Mouse (Mus musculus) hindbrain, postnatal 0 days (tissue): ENCODE data around the gene Slc36a3. TPM values are rescaled to one million over a fixed set of nuclear protein-coding genes. Genes with fewer than 3 reads are reported as not detected.

Experiments
- ATAC-seq: fragments of 200-750 bp; cut with Nextera tagmentation; 2 replicates; pipeline ENCODE4 v1.8.0; 2017; ENCODE audit warnings: mild to moderate bottlenecking, moderate TSS enrichment, moderate library complexity
- DNase-seq: peaks from one replicate; pipeline ENCODE4 v3.0.0-alpha.2; 2015; ENCODE audit warnings: low spot score
- H3K27ac ChIP-seq: fragments of 300-500 bp; sonication (generic); 2 replicates; pipeline ENCODE4 v1.5.1; 2014; ENCODE audit warnings: mild to moderate bottlenecking
- H3K27me3 ChIP-seq: fragments of 300-500 bp; sonication (generic); 2 replicates; pipeline ENCODE4 v1.6.1; 2014; ENCODE audit warnings: low read length, mixed read lengths; ENCODE audit not compliant: insufficient read depth
- H3K36me3 ChIP-seq: fragments of 300-500 bp; sonication (generic); 2 replicates; pipeline ENCODE4 v1.6.1; 2014; ENCODE audit warnings: low read length, mixed read lengths; ENCODE audit not compliant: insufficient read depth
- H3K4me1 ChIP-seq: fragments of 300-500 bp; sonication (generic); 2 replicates; pipeline ENCODE4 v1.6.1; 2014; ENCODE audit warnings: antibody characterized with exemption, low read length, mixed read lengths; ENCODE audit not compliant: insufficient read depth
- H3K4me2 ChIP-seq: fragments of 300-500 bp; sonication (generic); 2 replicates; pipeline ENCODE4 v1.6.1; 2014; ENCODE audit warnings: low read depth, mild to moderate bottlenecking, low read length, moderate library complexity, mixed read lengths
- H3K4me3 ChIP-seq: fragments of 300-500 bp; sonication (generic); 2 replicates; pipeline ENCODE4 v1.5.1; 2014; ENCODE audit warnings: low read length
- H3K9ac ChIP-seq: fragments of 300-500 bp; sonication (generic); replicated peaks from 2 replicates; pipeline ENCODE4 v1.6.1; 2014; ENCODE audit warnings: mild to moderate bottlenecking, low read length, moderate library complexity, mixed read lengths
- H3K9me3 ChIP-seq: fragments of 300-500 bp; sonication (generic); 2 replicates; pipeline ENCODE4 v1.6.1; 2016; ENCODE audit warnings: low read length, mixed read lengths
- CTCF ChIP-seq: IDR thresholded peaks from 2 replicates; pipeline ENCODE4 v1.5.1; 2016; ENCODE audit warnings: antibody characterized with exemption, control low read depth, low read depth
- WGBS: fragments of 180-500 bp; shearing (Covaris S2); extraction: QIAGEN DNeasy Blood & Tissue Kit; methylation state at CpG from one replicate; pipeline ENCODE4 v1.1.7; 2014; 5-methylcytosine and 5-hydroxymethylcytosine counted together
- polyA plus RNA-seq: library from polyadenylated mRNA; unstranded; fragments of >200 nt; fragmentation: Nextera tagmentation; extraction: Ambion mirVana; gene quantifications from 2 replicates; pipeline ENCODE4 v1.2.1, GENCODE M21; 2015
- total RNA-seq: library from RNA; depleted of rRNA; stranded (reverse); fragments of >200 nt; gene quantifications from 2 replicates; pipeline ENCODE4 v1.2.3, GENCODE M21; 2014

The Slc36a3 gene
- total and polyA plus RNA-seq, 2 experiments from 2014 or later: not detected

DNA sequence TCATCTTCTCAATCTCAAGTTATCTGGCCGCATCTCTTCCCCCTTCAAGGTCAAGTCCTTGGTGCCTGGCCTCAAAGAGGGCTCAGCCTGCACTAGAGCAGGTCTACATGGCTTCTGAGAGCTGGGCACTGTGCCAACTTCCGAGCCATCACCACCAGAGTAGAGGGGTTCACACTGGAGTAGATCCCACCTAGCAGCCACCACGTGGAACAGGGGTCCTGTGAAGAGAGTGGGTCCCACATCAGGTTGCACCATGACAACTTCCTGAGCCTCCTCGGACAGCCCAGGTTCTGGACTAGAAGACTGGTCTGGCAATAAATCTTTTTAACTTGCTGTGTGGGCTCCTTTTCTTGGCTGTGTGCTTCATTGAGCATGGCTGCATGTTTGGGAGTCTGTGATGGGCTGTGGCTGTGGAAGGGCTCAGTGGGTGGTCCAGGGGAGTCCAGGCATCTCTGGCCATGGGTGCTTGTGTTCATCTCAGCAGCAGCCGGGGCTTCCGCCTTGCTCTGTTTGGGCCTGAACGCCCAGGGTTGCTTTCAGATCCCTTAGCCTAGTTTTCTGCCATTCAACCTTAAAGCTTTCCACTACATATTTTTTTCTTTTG is 40.8 kb downstream of the Slc36a3 start:
- no peak overlapping the region for H3K9ac ChIP-seq
- H3K36me3 ChIP-seq: peaks cover 6% of the 10 kb centered on the region; the same call in 1 of the 2 replicates
- no peaks in the 10 kb centered on the region for H3K9me3 ChIP-seq
- no peak overlapping the region for H3K27ac ChIP-seq
- DNase-seq (peak; percentile 3), ATAC-seq (no peak; the same call in 1 of the 2 replicates)
- no peaks in the 10 kb centered on the region for H3K27me3 ChIP-seq
- no peak overlapping the region for H3K4me2 ChIP-seq
- no peak overlapping the region for H3K4me3 ChIP-seq
- no peak for TF ChIP-seq CTCF
- H3K4me1 ChIP-seq: no peaks in the 10 kb centered on the region
- 69% methylated on average over 7 of the region's 7 CpGs for WGBS

DNA sequence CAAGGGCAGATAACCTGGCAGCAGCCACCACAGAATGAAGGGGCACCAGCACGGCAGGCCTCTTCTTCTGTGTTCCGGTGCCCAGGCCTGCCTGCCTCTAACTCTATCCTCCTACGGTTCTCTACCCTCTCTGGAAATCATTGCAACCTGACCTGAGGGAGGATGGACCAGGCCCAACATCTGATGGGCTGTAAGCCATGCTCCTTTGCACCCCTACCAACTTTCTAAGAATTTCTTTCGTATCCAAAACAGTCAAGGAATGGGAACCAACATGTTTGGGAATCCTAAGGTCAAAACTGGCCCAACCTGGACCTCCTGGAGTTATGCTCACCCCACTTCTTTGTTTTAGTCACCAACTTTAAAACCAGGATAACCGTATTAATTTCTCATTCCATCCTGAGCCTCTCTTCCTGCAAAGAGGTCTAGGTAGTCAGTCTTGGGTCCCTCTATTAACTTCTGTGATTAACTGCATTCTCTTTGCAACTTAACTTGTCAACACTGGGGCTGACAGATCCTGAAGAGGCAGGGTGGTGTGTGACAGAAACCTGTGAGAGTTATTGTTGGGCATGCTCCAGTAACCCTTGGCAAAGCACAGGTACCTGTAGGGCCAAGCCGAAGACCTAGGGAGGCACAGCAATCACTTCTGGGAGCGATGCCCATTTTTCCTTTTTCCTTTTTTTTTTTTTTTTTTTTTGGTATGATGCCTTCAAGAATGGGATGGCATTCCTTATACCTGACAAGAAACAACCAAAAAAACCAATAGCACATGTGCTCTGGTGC is 41.8 kb downstream of the Slc36a3 start:
- ATAC-seq: no peak
- Histone ChIP-seq H3K4me1 (no peaks in the 10 kb centered on the region), H3K4me2 (no peak overlapping the region), H3K27me3 (no peaks in the 10 kb centered on the region), H3K27ac (no peak overlapping the region), H3K9me3 (no peaks in the 10 kb centered on the region), H3K4me3 (no peak overlapping the region), H3K36me3 (peaks cover 6% of the 10 kb centered on the region; the same call in 1 of the 2 replicates), H3K9ac (no peak overlapping the region)
- DNase-seq: no peak
- WGBS: 92% methylated on average over 7 of the region's 7 CpGs
- TF ChIP-seq CTCF: no peak

DNA sequence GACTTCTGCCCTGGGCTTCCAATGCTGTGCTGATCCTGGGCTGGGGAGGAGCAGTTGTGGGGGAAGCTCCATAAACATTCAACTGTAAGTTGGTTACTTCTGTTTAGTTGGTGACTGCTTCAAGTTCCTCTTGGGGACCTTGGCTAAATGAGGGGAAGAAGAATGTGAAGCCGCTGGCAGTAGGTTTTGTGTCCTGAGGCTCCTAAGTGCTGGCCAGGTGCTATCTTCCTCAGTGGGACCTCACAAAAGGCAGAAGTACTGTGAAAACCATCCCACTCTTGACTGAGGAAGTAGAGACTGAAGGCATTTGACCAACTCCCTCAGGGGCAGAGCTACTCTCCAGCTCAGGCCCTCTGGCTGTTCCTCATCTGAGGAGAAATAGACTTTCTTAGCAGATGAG is 44.9 kb downstream of the Slc36a3 start:
- Histone ChIP-seq H3K4me1 (no peaks in the 10 kb centered on the region), H3K4me2 (no peak overlapping the region), H3K9ac (no peak overlapping the region), H3K27ac (no peak overlapping the region), H3K4me3 (no peak overlapping the region), H3K9me3 (no peaks in the 10 kb centered on the region), H3K27me3 (no peaks in the 10 kb centered on the region), H3K36me3 (peaks cover 6% of the 10 kb centered on the region; the same call in 1 of the 2 replicates)
- no peak for TF ChIP-seq CTCF
- WGBS: 100% methylated on average over 1 of the region's 1 CpGs
- ATAC-seq: no peak
- DNase-seq: no peak

DNA sequence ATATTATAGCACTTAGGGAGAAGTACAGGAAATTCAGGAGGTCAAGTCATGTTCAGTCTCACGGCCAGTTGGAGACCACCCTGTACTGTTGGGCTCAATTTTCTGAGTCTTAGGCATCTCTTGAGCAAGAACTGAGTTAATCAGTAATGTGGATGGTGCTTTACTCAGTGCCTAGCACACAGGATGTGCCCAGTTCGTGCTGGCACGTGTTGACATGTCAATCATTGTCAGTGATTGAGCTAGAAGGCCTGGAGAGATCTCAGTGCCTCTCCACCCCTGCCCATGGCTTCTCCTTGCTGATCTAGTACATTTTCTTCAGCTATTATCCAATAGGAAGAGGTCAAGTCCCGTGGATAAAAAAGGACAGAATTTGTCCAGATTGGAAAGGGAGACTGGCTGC is 46.1 kb downstream of the Slc36a3 start:
- H3K27me3 ChIP-seq: no peaks in the 10 kb centered on the region
- H3K9ac ChIP-seq: no peak overlapping the region
- ATAC-seq (no peak), DNase-seq (no peak)
- no peak overlapping the region for H3K27ac ChIP-seq
- H3K4me2 ChIP-seq: no peak overlapping the region
- H3K36me3 ChIP-seq: peaks cover 6% of the 10 kb centered on the region; the same call in 1 of the 2 replicates
- no peaks in the 10 kb centered on the region for H3K4me1 ChIP-seq
- WGBS: 88% methylated on average over 4 of the region's 4 CpGs
- no peak overlapping the region for H3K4me3 ChIP-seq
- no peak for TF ChIP-seq CTCF
- H3K9me3 ChIP-seq: no peaks in the 10 kb centered on the region

DNA sequence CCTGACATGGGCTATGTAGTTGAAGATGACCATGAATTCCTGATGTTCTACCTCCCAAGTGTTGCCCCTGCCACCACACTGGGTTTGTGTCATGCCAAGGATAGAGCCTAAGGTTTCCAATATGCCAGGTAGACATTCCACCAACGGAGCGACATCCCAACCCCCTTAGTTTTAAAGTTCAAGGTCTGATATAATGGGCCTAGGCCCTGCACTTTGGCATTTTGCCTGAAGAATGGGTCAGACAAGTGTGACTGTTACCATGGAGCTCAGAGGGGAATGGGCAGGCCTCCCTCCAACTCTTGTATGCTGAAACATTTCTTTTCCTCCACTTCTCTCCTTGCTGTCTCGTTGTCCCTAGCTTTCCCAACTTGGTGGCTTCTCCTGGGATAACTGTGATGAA is 48.3 kb downstream of the Slc36a3 start:
- WGBS: 37% methylated on average over 3 of the region's 3 CpGs
- no peak for TF ChIP-seq CTCF
- no peak overlapping the region for H3K27ac ChIP-seq

DNA sequence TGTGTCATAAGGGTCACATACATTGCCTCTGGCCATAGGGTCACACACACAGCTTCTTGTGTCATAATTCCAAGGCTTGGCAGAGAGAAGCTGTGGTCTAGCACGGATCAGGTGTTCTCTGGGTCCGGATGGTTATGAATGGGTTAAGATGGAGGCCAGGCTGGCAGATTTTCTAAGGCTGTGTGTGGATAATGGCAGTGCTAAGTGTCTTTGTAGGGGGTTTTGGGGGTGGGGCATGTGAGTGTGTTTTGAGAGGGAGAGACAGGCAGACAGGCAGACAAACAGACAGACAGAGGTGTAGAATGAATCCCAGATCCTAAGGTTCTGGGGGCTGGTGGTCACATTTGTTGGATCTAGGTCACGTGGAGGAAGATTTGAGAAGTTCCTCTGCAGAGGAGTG is 49.5 kb downstream of the Slc36a3 start:
- Histone ChIP-seq H3K9me3 (no peaks in the 10 kb centered on the region), H3K4me1 (peaks cover 3% of the 10 kb centered on the region; the same call in 1 of the 2 replicates), H3K36me3 (no peaks in the 10 kb centered on the region; the same call in 1 of the 2 replicates), H3K9ac (no peak overlapping the region), H3K27me3 (no peaks in the 10 kb centered on the region), H3K4me3 (no peak overlapping the region), H3K27ac (no peak overlapping the region), H3K4me2 (no peak overlapping the region)
- DNase-seq (no peak), ATAC-seq (no peak)
- TF ChIP-seq CTCF: no peak
- WGBS: 79% methylated on average over 3 of the region's 3 CpGs

More for the DNA sequence above, 48.3 kb downstream of the Slc36a3 start:
- no peak overlapping the region for H3K4me2 ChIP-seq
- H3K36me3 ChIP-seq: no peaks in the 10 kb centered on the region; the same call in 1 of the 2 replicates
- no peak overlapping the region for H3K4me3 ChIP-seq
- no peaks in the 10 kb centered on the region; the same call in 1 of the 2 replicates for H3K4me1 ChIP-seq
- ATAC-seq (no peak), DNase-seq (peak; percentile 48)
- H3K27me3 ChIP-seq: no peaks in the 10 kb centered on the region
- H3K9ac ChIP-seq: no peak overlapping the region
- no peaks in the 10 kb centered on the region for H3K9me3 ChIP-seq

DNA sequence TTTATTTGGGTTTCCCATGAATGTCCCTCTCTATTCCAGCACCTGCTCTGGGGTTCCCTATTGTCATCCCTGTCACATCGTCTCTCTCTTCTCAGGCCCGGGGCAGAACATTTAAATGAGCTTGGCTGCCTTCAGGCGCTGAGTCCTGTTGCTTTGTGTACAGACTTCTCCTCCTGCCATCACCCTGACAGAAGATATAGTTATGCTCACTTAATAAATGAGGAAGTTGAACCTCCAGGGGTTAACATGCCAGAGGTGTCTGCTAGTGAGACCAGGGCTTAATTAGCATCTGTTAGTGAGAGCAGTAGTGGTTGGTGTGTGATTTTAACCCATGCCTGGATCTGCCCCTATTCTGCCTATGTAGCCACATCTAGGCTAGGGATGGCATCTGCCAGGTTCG is 51.6 kb downstream of the Slc36a3 start:
- Histone ChIP-seq H3K4me1 (peaks cover 4% of the 10 kb centered on the region; the same call in 1 of the 2 replicates), H3K4me3 (no peak overlapping the region), H3K27me3 (no peaks in the 10 kb centered on the region), H3K36me3 (no peaks in the 10 kb centered on the region), H3K9me3 (no peaks in the 10 kb centered on the region), H3K9ac (no peak overlapping the region), H3K27ac (no peak overlapping the region), H3K4me2 (peak overlapping the region; percentile 36)
- 32% methylated on average over 4 of the region's 4 CpGs for WGBS
- ATAC-seq: no peak
- no peak for TF ChIP-seq CTCF
- peak; percentile 17 for DNase-seq
